Mouse (Mus musculus): ENCODE data around the gene 4930451I11Rik. TPM values are rescaled to one million over a fixed set of nuclear protein-coding genes. Genes with fewer than 3 reads are reported as not detected.
A peak's percentile ranks its signal among the peaks of the same experiment; 100 is the strongest.

4930451I11Rik gene
- not detected in 2 replicates for polyA plus RNA-seq (2014; fragmentation: Nextera tagmentation; extraction: Ambion mirVana)

DNA sequence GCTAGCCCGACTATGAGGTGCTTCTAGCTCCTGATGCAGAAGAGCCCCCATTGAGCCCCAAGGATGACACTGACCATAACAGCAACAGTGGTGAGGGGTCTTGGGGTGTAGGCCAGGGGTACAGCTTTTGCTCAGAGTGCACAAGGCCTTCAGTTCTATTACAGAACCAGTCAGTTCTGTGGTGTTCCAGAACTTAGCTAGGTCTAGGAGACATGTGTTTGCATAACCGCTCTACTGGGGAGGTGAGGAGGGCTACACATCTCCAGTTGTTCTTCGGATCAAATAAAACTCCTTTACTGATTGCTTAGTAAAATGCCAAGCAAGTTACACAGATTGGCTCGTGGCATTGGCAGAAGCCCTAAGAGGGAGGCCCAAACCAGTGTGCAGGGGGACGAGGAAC is at the start of gene 4930451I11Rik:
TSS of gene 4930451I11Rik (minus strand) at position 101 of the 400 bp plus-strand sequence.
- no peak within 1 kb of the TSS for H3K27ac ChIP-seq (ENCODE audit: low read depth, low read length)
- H3K4me1 ChIP-seq (ENCODE audit: control insufficient read depth, insufficient read depth, low read length): no peaks in the 10 kb centered on the region
- H3K9ac ChIP-seq (ENCODE audit: low read length): no peak within 1 kb of the TSS
- no peaks in the 10 kb centered on the region for H3K36me3 ChIP-seq (ENCODE audit: control insufficient read depth, insufficient read depth, low read length)
- WGBS: 64% methylated on average over 5 of the region's 5 CpGs
- no peak for DNase-seq (ENCODE audit: low spot score)
- no peak for ATAC-seq (ENCODE audit: insufficient read depth, low FRiP score, low TSS enrichment)
- H3K27me3 ChIP-seq (ENCODE audit: control insufficient read depth, insufficient read depth, low read length): no peaks in the 10 kb centered on the region
- H3K4me3 ChIP-seq (ENCODE audit: low read depth, low read length): 0 out of 2 replicates have a peak within 1 kb of the TSS, but pooled peaks have one; percentile 11
- H3K4me2 ChIP-seq (ENCODE audit: low read depth): peak within 1 kb of the TSS; percentile 36
- H3K9me3 ChIP-seq (ENCODE audit: control insufficient read depth, low read length): no peaks in the 10 kb centered on the region

DNA sequence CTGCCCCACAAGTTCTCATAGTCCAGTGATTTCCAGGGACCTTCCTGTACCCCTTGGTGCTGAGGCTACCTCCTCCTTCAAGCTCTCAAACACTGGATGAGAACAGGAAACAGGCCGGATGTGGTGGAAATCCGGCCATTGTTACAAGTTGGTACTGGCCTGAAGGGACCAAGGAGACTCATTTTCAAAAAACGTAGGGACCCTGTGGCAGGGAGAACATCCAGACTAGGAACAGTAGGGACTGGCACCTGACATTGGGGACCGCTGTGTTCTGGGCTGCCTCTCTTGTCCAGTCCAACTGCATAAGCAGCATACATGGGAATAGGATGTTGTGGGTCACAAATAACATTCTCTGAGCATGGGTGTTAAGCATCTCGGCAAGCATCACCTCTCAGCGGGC is 49.6 kb upstream of the 4930451I11Rik start:
- 80% methylated on average over 6 of the region's 6 CpGs for WGBS
- Histone ChIP-seq H3K36me3 (ENCODE audit: control insufficient read depth, insufficient read depth, low read length) (peaks cover 24% of the 10 kb centered on the region), H3K27me3 (ENCODE audit: control insufficient read depth, insufficient read depth, low read length) (no peaks in the 10 kb centered on the region), H3K9ac (ENCODE audit: low read length) (no peak overlapping the region; the same call in 1 of the 2 replicates), H3K4me1 (ENCODE audit: control insufficient read depth, insufficient read depth, low read length) (peaks cover 22% of the 10 kb centered on the region), H3K4me2 (ENCODE audit: low read depth) (peak overlapping the region; percentile 100), H3K27ac (ENCODE audit: low read depth, low read length) (no peak overlapping the region), H3K4me3 (ENCODE audit: low read depth, low read length) (no peak overlapping the region), H3K9me3 (ENCODE audit: control insufficient read depth, low read length) (no peaks in the 10 kb centered on the region)
- no peak for ATAC-seq (ENCODE audit: insufficient read depth, low FRiP score, low TSS enrichment)
- no peak for DNase-seq (ENCODE audit: low spot score)

DNA sequence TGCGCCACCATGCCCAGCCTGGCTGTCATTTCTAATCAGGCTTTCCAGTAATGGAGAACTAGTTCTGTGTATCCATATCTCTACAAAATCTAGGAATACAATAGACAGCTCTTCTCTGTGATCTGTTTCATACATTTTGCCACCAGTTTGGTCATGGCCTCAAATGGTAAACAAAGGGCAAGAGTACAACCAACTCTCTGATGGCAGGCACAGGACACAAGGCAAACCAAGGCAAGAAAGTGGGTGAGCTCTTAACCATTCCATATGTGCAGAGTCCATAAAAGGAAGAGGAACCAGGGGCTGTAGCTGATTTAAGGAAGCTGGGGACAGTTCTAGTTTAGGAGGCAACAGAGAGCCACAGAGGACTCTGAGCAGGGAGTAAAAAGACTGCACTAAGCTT is 45.8 kb upstream of the 4930451I11Rik start:
- Histone ChIP-seq H3K4me3 (ENCODE audit: low read depth, low read length) (no peak overlapping the region), H3K4me2 (ENCODE audit: low read depth) (no peak overlapping the region), H3K27ac (ENCODE audit: low read depth, low read length) (no peak overlapping the region), H3K36me3 (ENCODE audit: control insufficient read depth, insufficient read depth, low read length) (peaks cover 44% of the 10 kb centered on the region), H3K9ac (ENCODE audit: low read length) (no peak overlapping the region), H3K4me1 (ENCODE audit: control insufficient read depth, insufficient read depth, low read length) (peaks cover 8% of the 10 kb centered on the region; the same call in 1 of the 2 replicates), H3K27me3 (ENCODE audit: control insufficient read depth, insufficient read depth, low read length) (no peaks in the 10 kb centered on the region), H3K9me3 (ENCODE audit: control insufficient read depth, low read length) (no peaks in the 10 kb centered on the region)
- DNase-seq (ENCODE audit: low spot score) (no peak), ATAC-seq (ENCODE audit: insufficient read depth, low FRiP score, low TSS enrichment) (no peak)
- 94% methylated on average over 1 of the region's 1 CpGs for WGBS

DNA sequence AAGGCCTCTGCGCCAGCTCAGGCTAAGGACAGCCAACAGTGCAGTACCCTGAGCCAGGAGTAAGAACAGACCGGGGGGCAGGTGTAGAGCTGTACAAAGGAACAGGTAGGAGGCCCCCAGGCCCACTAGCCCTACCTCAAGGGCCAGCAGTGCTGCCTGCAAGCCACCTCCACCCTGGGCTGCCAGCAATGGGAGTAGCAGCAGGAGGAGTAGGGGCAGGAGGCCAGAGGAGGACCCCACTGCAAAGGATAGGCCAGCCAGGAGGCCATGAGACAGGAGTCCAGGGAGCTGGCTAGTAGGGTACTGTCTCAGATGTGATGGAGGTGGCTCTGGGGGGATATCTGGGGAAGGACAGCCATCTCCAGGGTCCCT is 39.1 kb upstream of the 4930451I11Rik start:
- WGBS: 95% methylated on average over 2 of the region's 2 CpGs
- Histone ChIP-seq H3K27me3 (ENCODE audit: control insufficient read depth, insufficient read depth, low read length) (no peaks in the 10 kb centered on the region), H3K27ac (ENCODE audit: low read depth, low read length) (no peak overlapping the region), H3K4me1 (ENCODE audit: control insufficient read depth, insufficient read depth, low read length) (no peaks in the 10 kb centered on the region), H3K36me3 (ENCODE audit: control insufficient read depth, insufficient read depth, low read length) (peaks cover 58% of the 10 kb centered on the region), H3K4me3 (ENCODE audit: low read depth, low read length) (no peak overlapping the region), H3K9me3 (ENCODE audit: control insufficient read depth, low read length) (no peaks in the 10 kb centered on the region), H3K4me2 (ENCODE audit: low read depth) (no peak overlapping the region), H3K9ac (ENCODE audit: low read length) (no peak overlapping the region)
- DNase-seq (ENCODE audit: low spot score) (no peak), ATAC-seq (ENCODE audit: insufficient read depth, low FRiP score, low TSS enrichment) (no peak)

DNA sequence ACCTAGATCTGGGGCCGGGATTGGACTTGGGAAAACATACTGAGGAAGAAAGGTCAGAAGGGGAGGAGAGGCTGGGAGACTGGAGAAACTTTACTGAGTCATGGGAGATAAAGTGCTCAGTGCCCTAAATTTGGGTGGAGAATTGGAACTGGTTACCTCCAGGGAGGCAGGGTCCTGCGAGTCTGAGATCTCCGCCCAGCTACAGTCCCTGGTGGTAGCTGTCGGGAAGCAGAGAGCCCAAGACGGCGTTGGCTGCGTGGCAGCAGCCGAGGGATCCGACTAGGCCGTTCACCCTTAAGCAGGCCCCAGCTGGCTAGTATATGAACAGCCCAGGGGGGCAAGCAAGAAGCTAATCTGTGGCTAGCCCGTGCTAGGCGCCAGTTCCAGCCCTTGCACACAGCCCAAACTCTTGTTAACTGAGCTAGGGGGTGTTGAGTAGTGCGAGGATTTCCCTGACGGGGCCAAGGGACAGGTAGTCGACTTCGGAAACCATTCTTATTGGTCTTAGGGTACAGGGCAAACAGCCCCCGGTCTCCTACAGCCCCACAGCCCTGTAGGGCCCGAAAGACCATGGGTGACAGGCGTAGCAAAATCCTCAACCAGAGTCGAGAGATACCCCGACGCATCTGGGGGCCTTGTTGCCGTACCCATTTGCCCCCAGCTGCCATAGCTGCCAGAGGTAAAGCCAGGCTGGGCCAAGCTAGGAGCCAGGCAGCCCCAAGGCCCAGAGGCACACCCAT is 38.5 kb upstream of the 4930451I11Rik start:
- no peaks in the 10 kb centered on the region for H3K27me3 ChIP-seq (ENCODE audit: control insufficient read depth, insufficient read depth, low read length)
- H3K9ac ChIP-seq (ENCODE audit: low read length): no peak overlapping the region
- no peak overlapping the region for H3K27ac ChIP-seq (ENCODE audit: low read depth, low read length)
- 93% methylated on average over 23 of the region's 23 CpGs for WGBS
- ATAC-seq (ENCODE audit: insufficient read depth, low FRiP score, low TSS enrichment): no peak
- H3K9me3 ChIP-seq (ENCODE audit: control insufficient read depth, low read length): no peaks in the 10 kb centered on the region
- peaks cover 55% of the 10 kb centered on the region for H3K36me3 ChIP-seq (ENCODE audit: control insufficient read depth, insufficient read depth, low read length)
- DNase-seq (ENCODE audit: low spot score): no peak
- H3K4me2 ChIP-seq (ENCODE audit: low read depth): no peak overlapping the region
- H3K4me1 ChIP-seq (ENCODE audit: control insufficient read depth, insufficient read depth, low read length): no peaks in the 10 kb centered on the region
- H3K4me3 ChIP-seq (ENCODE audit: low read depth, low read length): no peak overlapping the region

DNA sequence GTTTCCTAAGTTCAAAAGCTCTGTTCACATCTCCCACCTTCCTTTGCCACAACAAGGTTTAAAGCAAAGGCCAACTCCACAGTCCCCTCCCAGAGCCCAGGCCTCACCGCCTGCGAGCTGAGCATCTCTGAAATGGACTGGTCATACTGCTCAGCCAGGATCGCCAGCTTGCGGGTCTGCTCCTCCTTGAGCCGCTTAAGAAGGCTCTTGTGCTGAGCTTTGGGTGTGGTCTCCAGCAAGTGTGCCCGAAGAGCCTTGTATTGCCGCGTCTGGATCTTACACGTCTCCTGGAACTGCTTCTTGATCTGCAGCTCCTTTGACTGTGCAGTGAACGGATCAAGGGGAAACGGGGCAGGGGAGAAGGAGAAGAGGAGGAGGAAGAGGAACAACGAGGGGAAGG is 36.6 kb upstream of the 4930451I11Rik start:
- ATAC-seq (ENCODE audit: insufficient read depth, low FRiP score, low TSS enrichment) (no peak), DNase-seq (ENCODE audit: low spot score) (no peak)
- Histone ChIP-seq H3K4me1 (ENCODE audit: control insufficient read depth, insufficient read depth, low read length) (peaks cover 13% of the 10 kb centered on the region), H3K4me2 (ENCODE audit: low read depth) (no peak overlapping the region), H3K9me3 (ENCODE audit: control insufficient read depth, low read length) (no peaks in the 10 kb centered on the region), H3K36me3 (ENCODE audit: control insufficient read depth, insufficient read depth, low read length) (peaks cover 47% of the 10 kb centered on the region), H3K27ac (ENCODE audit: low read depth, low read length) (no peak overlapping the region), H3K9ac (ENCODE audit: low read length) (no peak overlapping the region), H3K27me3 (ENCODE audit: control insufficient read depth, insufficient read depth, low read length) (no peaks in the 10 kb centered on the region), H3K4me3 (ENCODE audit: low read depth, low read length) (no peak overlapping the region)
- WGBS: 92% methylated on average over 12 of the region's 12 CpGs

DNA sequence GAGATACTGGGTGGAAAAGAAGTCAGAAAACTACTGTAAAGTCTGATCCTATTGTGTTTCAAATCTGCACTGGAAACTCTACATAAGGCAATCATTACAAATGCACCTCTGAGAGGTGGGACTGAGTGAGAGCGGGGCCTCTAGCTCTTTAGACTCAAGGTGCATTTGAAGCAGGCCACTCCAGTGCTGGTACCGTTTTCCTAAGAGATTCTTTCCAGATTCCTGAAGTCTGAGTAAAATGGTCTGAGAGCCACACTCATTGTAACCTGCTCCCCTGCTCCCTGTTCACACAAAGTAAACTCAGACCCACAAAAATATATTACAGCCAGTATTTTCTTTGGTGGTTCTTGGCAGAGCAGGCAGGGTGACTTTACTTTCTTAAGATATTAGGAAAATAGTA is 36.1 kb upstream of the 4930451I11Rik start:
- DNase-seq (ENCODE audit: low spot score): no peak
- Histone ChIP-seq H3K4me1 (ENCODE audit: control insufficient read depth, insufficient read depth, low read length) (peaks cover 17% of the 10 kb centered on the region), H3K27me3 (ENCODE audit: control insufficient read depth, insufficient read depth, low read length) (no peaks in the 10 kb centered on the region), H3K4me2 (ENCODE audit: low read depth) (no peak overlapping the region), H3K4me3 (ENCODE audit: low read depth, low read length) (no peak overlapping the region), H3K9me3 (ENCODE audit: control insufficient read depth, low read length) (no peaks in the 10 kb centered on the region), H3K27ac (ENCODE audit: low read depth, low read length) (no peak overlapping the region), H3K36me3 (ENCODE audit: control insufficient read depth, insufficient read depth, low read length) (peaks cover 44% of the 10 kb centered on the region), H3K9ac (ENCODE audit: low read length) (no peak overlapping the region)
- 88% methylated on average over 2 of the region's 2 CpGs for WGBS
- ATAC-seq (ENCODE audit: insufficient read depth, low FRiP score, low TSS enrichment): no peak

DNA sequence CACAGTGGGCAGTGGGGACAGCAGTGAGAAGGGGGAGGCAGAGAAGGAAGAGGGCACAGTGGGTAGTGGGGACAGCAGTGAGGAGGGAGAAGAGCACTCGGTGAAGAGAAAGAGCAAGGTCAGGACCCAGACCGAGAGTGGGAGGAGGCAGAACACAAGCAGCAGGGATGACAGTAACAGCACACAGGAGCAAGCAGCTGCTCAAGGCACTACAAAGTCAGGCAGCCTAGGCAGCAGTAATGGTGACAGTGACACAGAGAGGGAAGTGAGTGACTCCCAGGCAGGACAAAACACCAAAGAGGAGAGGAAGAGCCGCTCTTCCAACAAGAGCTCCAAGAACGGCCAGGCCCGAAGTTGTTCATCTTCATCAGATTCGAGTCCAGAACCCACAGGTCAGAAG is 32.4 kb upstream of the 4930451I11Rik start:
- no peak for DNase-seq (ENCODE audit: low spot score)
- peak overlapping the region; percentile 70 for H3K9ac ChIP-seq (ENCODE audit: low read length)
- no peaks in the 10 kb centered on the region for H3K9me3 ChIP-seq (ENCODE audit: control insufficient read depth, low read length)
- 0 out of 2 replicates have a peak overlapping the region, but pooled peaks have one; percentile 14 for H3K27ac ChIP-seq (ENCODE audit: low read depth, low read length)
- no peaks in the 10 kb centered on the region for H3K27me3 ChIP-seq (ENCODE audit: control insufficient read depth, insufficient read depth, low read length)
- peaks cover 18% of the 10 kb centered on the region for H3K36me3 ChIP-seq (ENCODE audit: control insufficient read depth, insufficient read depth, low read length)
- peak overlapping the region; percentile 60; the same call in 1 of the 2 replicates for H3K4me3 ChIP-seq (ENCODE audit: low read depth, low read length)
- peak overlapping the region; percentile 85 for H3K4me2 ChIP-seq (ENCODE audit: low read depth)
- no peak for ATAC-seq (ENCODE audit: insufficient read depth, low FRiP score, low TSS enrichment)
- 69% methylated on average over 6 of the region's 6 CpGs for WGBS
- H3K4me1 ChIP-seq (ENCODE audit: control insufficient read depth, insufficient read depth, low read length): peaks cover 22% of the 10 kb centered on the region

DNA sequence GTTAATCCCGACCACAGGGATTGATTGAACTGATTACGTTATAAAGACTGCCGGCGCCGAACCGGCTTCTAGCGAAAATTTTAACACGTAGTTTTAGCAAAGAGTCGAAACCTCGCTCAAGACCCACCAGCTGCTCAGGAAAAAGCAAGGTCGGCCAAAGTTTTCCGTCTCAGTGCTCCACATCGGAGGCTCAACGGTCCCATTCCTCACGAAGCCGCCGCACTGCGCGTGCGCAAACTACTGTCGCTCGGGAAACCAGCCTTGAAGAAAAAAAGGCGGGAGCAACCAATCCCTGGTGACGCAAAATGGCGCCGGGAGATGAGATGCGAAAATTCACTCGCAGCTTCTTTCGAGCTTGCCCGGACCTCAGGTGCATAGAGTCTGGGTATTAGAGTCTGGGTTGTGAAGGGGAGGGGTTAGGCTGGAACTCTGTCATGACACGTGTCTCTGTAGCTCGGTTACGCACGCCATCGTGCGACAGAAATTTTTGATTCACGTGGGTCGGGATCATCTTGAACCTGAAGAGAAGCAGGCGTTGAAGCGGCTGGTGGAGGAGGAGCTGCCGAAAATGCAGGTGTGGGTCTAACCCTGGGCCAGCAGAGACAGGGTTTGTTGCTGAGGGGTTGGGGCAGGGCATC is 30.8 kb upstream of the 4930451I11Rik start, which contains the start of gene Ino80e:
TSS of gene Ino80e (minus strand) at position 231 of the 638 bp plus-strand sequence.
- under 1% methylated on average over 41 of the region's 41 CpGs for WGBS
- no peaks in the 10 kb centered on the region for H3K9me3 ChIP-seq (ENCODE audit: control insufficient read depth, low read length)
- H3K27me3 ChIP-seq (ENCODE audit: control insufficient read depth, insufficient read depth, low read length): no peaks in the 10 kb centered on the region
- peak within 1 kb of the TSS; percentile 60 for H3K4me3 ChIP-seq (ENCODE audit: low read depth, low read length)
- ATAC-seq (ENCODE audit: insufficient read depth, low FRiP score, low TSS enrichment) (peak; percentile 56), DNase-seq (ENCODE audit: low spot score) (peak; percentile 97)
- H3K36me3 ChIP-seq (ENCODE audit: control insufficient read depth, insufficient read depth, low read length): peaks cover 15% of the 10 kb centered on the region
- H3K9ac ChIP-seq (ENCODE audit: low read length): peak within 1 kb of the TSS; percentile 70
- peak within 1 kb of the TSS; percentile 78 for H3K27ac ChIP-seq (ENCODE audit: low read depth, low read length)
- peak within 1 kb of the TSS; percentile 85 for H3K4me2 ChIP-seq (ENCODE audit: low read depth)
- H3K4me1 ChIP-seq (ENCODE audit: control insufficient read depth, insufficient read depth, low read length): peaks cover 22% of the 10 kb centered on the region

All from neural tube, embryonic 11.5 days (tissue).